Mouse (Mus musculus) layer of hippocampus, postnatal 10 days (tissue): ENCODE measurements around the gene Psmc3ip. TPM values are rescaled to one million over a fixed set of nuclear protein-coding genes. Genes with fewer than 3 reads are reported as not detected.

Experiments
- DNase-seq, 2 experiments: peaks; one replicate each; pipeline ENCODE4 v3.0.0; 2021; ENCODE audit warnings: low spot score in 2 of 2
- total RNA-seq, 2 experiments: library from RNA; stranded (reverse); gene quantifications; 2 replicates each; pipeline ENCODE4 v1.2.3; 2021

Gene Psmc3ip
- total RNA-seq, 2 experiments from 2014 or later: 5.8 to 7.0 TPM

GRCm38 (mm10) chr11:101119131-101119760 lies 24.0 kb upstream of the Psmc3ip start:
- DNase-seq: peak in 1 of 2 experiments; percentile 15

DNA sequence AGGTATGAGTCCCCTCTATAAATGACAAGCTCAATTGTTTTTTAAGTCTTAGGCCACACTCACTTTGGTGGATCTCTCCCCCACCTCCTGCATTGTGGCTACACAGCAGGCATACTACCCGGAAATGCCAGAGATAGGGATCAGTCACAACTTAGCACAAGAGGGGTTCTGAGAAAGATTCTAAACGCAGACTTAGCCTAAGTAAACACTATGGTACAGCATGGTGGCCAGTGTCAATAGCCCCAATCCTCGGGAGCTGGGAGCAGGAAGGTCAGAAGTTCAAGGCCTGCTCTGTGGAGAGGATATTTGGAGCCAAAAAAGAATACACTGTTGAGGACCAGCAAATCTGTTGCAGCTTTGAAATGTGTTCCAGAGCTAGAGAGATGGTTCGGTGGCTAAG lies 22.9 kb upstream of the Psmc3ip start:
- no peak for DNase-seq

DNA sequence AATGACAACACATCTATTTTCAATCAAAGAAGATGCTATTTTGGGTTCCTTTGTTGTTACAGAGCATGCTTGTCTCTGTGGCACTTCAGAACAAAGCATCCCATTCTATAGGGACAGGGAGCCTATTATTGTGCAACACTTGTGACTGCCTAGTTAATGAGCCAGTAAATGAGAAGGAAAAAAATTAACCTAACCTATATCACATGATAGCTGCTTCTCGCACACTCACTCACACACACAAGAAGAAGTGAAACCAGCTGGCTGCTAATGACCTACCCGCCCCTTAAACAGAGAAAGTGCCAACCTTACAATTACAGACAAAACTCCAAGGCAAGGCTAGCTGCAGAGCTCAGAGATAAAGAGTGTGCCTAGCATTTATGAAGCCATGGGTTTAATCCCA lies 20.3 kb upstream of the Psmc3ip start:
- no peak for DNase-seq

DNA sequence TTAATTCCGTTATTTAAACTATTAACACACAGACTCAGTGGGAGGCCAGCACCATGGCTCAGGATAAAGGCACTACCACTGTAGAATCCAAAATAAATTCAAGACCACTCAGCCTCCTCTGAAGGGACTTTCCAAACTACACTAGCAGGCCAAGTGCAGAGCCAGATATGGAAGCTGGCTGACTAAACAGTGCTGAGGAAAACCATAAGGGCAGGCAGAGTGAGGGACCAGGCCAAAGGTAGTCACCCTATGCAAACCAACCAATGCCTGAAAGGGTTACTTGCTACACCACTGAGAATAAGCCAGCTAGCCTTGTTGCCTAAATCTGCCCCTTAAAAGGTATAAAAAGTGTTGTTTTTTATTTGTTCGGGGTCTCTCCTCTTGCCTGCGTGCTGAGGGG lies 16.9 kb upstream of the Psmc3ip start:
- DNase-seq: no peak

- DNase-seq: no peak
These were observed 15.9 kb upstream of the Psmc3ip start for GRCm38 (mm10) chr11:101111178-101111577.

- no peak for DNase-seq
These were observed 15.5 kb upstream of the Psmc3ip start for GRCm38 (mm10) chr11:101110708-101111107.

DNA sequence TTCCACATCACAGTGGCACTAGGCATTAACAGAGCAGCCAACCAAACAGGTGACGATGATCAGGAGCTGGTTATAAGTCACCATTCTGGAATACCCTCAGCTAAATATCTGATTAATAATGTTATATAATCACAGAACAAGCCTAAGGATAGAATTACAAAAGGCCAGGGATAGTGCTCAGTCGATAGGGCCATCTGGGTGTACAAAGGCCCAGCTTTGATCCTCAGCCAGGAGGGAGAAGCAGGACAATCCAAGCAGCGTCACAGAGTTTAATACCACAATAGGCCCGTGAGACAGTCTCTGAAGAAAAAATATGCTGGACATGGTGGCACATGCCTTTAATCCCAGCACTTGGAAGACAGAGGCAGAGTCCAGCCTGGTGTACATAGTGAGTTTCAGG lies 14.1 kb upstream of the Psmc3ip start:
- no peak for DNase-seq

GRCm38 (mm10) chr11:101103011-101103410 lies 7.8 kb upstream of the Psmc3ip start:
- DNase-seq: no peak

DNA sequence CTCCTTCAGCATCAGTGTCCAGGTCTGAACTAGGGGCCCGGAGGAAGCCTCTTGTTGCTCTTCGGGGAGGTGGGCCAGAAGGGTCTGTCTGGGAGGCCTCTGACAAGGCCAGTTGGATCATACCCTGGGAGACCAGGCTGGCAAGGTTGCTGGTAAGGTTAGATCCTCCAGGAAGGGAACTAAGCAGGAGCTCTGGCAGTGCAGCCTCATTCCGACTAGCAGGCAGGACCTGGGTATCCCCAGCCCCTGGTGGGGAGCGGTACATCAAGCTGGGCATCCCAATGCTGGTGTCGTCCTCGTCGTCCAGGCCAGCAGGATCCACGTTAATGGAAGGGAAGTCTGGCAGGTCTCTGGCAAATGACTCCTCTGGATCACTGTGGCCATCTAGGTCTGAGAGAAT lies 3.0 kb upstream of the Psmc3ip start:
- DNase-seq: no peak

GRCm38 (mm10) chr11:101094930-101095313 lies 314 bp downstream of the Psmc3ip start:
- no peak for DNase-seq

DNA sequence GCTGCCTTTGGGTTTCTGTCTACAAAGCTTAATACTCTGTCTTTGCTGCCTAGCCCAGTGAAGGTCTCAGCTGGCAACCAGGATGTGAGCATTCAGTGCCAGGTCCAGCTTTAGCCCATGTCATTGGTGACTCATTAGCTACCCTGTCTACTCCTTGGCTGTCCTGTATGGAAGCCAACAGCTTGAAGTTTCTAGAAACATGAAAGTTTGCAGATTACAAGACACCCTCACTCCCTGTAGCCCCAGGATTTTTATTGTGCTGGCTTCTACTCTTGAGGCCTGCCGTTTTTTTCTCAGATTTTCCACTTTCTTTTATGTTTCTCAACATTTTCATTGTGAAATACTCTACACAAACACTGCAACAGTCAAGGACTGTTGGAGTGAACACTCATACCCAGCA lies 5.3 kb downstream of the Psmc3ip start:
- DNase-seq: no peak

GRCm38 (mm10) chr11:101087682-101088055 lies 7.6 kb downstream of the Psmc3ip start:
- DNase-seq: no peak

- DNase-seq: peak; percentile 87 to 91
These were observed 8.2 kb downstream of the Psmc3ip start, which contains the start of gene Mlx for GRCm38 (mm10) chr11:101086756-101087681. Gene Mlx (plus strand): TSS chr11:101087277.

- DNase-seq: no peak
These were observed 8.9 kb downstream of the Psmc3ip start for GRCm38 (mm10) chr11:101086323-101086674.

GRCm38 (mm10) chr11:101085617-101086322 lies 9.5 kb downstream of the Psmc3ip start:
- DNase-seq: no peak

GRCm38 (mm10) chr11:101084811-101085210 lies 10.4 kb downstream of the Psmc3ip start:
- no peak for DNase-seq

DNA sequence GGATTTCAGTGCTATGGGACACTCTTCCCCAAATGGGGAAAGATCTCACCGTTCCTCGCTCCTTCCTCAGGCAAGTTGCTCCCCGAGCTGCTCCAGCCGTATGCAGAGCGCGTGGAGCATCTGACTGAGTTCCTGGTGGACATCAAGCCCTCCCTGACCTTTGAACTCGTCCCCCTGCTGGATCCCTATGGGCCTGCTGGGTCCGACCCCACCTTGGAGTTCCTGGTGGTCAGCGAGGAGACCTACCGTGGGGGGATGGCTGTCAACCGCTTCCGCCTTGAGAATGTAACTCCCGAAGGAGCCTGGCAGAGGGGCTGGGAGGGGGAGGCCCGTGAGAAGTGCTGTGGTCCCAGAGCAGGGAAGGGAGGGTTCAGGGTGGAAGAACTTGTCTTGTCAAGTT lies 11.0 kb downstream of the Psmc3ip start:
- DNase-seq: no peak

DNA sequence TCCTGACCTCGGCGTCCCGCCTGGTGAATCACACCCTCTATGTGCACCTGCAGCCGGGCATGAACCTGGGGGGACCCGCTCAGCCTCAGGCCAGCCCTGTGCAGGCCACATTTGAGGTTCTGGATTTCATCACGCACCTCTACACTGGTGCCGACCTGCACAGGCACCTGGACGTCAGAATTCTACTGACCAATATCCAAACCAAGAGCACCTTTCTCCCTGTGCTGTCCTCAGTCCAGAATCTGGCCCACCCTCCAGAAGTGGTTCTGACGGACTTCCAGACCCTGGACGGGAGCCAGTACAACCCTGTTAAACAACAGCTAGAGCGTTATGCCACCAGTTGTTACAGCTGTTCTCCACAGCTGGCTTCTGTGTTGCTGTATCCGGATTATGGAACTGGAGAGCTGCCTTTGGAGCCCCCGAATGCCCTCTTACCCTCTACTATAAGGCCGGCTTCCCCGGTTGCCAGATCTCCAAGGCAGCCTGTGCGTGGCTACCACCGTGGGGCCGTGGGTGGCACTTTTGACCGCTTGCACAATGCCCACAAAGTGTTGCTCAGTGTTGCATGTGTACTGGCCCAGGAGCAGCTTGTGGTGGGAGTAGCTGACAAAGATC lies 12.0 kb downstream of the Psmc3ip start:
- no peak for DNase-seq

DNA sequence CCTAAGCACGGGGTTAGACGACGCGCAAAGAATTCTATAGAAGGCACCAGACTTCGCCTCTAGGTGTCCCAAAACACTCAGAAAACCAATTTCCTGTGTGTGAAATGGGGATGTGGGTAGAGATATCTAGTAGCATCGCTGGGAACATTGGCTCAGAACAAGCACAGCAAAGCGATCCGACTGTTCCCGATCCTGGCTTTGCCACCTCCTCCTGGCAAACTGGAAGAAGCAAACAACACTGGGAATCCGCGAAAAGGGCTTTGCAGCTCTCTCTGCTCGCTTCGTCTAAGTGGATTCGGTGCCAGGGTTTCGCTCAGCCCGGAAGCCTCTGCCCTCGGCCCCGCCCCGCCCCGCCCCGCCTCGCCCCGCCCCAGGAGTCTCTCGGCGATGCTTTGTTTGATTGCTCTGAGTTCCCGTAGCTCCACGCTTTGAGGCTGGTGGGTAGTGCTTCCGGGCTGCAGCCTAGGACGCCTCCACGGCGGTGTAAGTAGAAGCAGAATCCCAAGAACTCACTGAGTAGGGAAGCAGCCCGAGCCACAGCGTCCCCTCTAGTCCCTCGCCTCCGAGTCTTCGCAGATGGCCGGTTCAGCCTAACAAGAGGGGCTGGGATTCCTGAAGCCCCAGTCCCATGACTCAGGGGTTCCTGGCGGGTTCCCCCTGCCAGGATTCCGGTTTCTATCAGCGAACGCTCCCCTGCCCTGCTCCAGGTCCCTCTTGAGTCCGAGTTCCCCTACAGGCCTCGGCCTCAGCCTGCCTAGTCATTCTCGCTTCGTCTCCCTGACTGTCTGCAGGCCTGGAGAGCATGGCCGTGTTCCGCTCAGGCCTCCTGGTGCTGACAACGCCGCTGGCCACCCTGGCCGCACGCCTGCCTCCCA lies 12.8 kb downstream of the Psmc3ip start, which contains the start of gene Coasy:
Gene Coasy (plus strand): TSS at position 358 of the 875 bp plus-strand sequence.
- peak; percentile 82 to 84 for DNase-seq

- no peak for DNase-seq
These were observed 13.6 kb downstream of the Psmc3ip start for GRCm38 (mm10) chr11:101081659-101082058.
